Mouse (Mus musculus) midbrain, embryonic 13.5 days (tissue): ENCODE measurements around the gene Armc6. TPM values are rescaled to one million over a fixed set of nuclear protein-coding genes. Genes with fewer than 3 reads are reported as not detected.

ENCODE experiments used
- ATAC-seq: fragments of 200-750 bp; cut with Nextera tagmentation; 2 replicates; pipeline ENCODE4 v1.8.0; 2017; ENCODE audit warnings: mild to moderate bottlenecking, moderate TSS enrichment, moderate library complexity
- H3K27ac ChIP-seq: fragments of 300-500 bp; sonication (generic); 2 replicates; pipeline ENCODE4 v1.5.1; 2015; ENCODE audit warnings: inconsistent platforms, mild to moderate bottlenecking, moderate library complexity
- H3K27me3 ChIP-seq: fragments of 300-500 bp; sonication (generic); 2 replicates; pipeline ENCODE4 v1.6.1; 2015; ENCODE audit warnings: mild to moderate bottlenecking, inconsistent platforms
- H3K36me3 ChIP-seq: fragments of 300-500 bp; sonication (generic); 2 replicates; pipeline ENCODE4 v1.6.1; 2015; ENCODE audit warnings: mild to moderate bottlenecking, inconsistent platforms
- H3K4me1 ChIP-seq: fragments of 300-500 bp; sonication (generic); replicated peaks from 2 replicates; pipeline ENCODE4 v1.6.1; 2015; ENCODE audit warnings: inconsistent platforms
- H3K4me2 ChIP-seq: fragments of 300-500 bp; sonication (generic); replicated peaks from 2 replicates; pipeline ENCODE4 v1.6.1; 2015; ENCODE audit warnings: moderate library complexity, mild to moderate bottlenecking, inconsistent platforms
- H3K4me3 ChIP-seq: fragments of 300-500 bp; sonication (generic); replicated peaks from 2 replicates; pipeline ENCODE4 v1.5.1; 2015; ENCODE audit warnings: mild to moderate bottlenecking, inconsistent platforms
- H3K9ac ChIP-seq: fragments of 300-500 bp; sonication (generic); replicated peaks from 2 replicates; pipeline ENCODE4 v1.6.1; 2015; ENCODE audit warnings: mild to moderate bottlenecking, inconsistent platforms
- H3K9me3 ChIP-seq: fragments of 300-500 bp; sonication (generic); 2 replicates; pipeline ENCODE4 v1.6.1; 2016; ENCODE audit warnings: mild to moderate bottlenecking, inconsistent platforms
- WGBS: fragments of 180-500 bp; shearing (Covaris S2); methylation state at CpG from one replicate; pipeline ENCODE4 v1.1.7; 2015; 5-methylcytosine and 5-hydroxymethylcytosine counted together
- polyA plus RNA-seq: library from polyadenylated mRNA; unstranded; fragments of >200 nt; fragmentation: Nextera tagmentation; extraction: Ambion mirVana; gene quantifications from 2 replicates; pipeline ENCODE4 v1.2.1, GENCODE M21; 2015

Armc6 gene
- polyA plus RNA-seq, 1 experiment from 2014 or later: 77.6 TPM

GRCm38 (mm10) chr8:70267674-70268073 lies 33.4 kb upstream of the Armc6 start:
- Histone ChIP-seq H3K4me1 (no peaks in the 10 kb centered on the region), H3K4me2 (no peak overlapping the region), H3K4me3 (no peak overlapping the region), H3K9ac (no peak overlapping the region), H3K27me3 (no peaks in the 10 kb centered on the region), H3K27ac (no peak overlapping the region), H3K9me3 (no peaks in the 10 kb centered on the region), H3K36me3 (peaks cover 39% of the 10 kb centered on the region)
- ATAC-seq: no peak
- 86% methylated on average over 3 of the region's 3 CpGs for WGBS

GRCm38 (mm10) chr8:70259043-70259442 lies 24.8 kb upstream of the Armc6 start:
- Histone ChIP-seq H3K9me3 (no peaks in the 10 kb centered on the region), H3K4me3 (no peak overlapping the region), H3K4me2 (no peak overlapping the region), H3K4me1 (no peaks in the 10 kb centered on the region), H3K27me3 (no peaks in the 10 kb centered on the region), H3K27ac (no peak overlapping the region), H3K9ac (no peak overlapping the region), H3K36me3 (peaks cover 100% of the 10 kb centered on the region)
- 89% methylated on average over 2 of the region's 2 CpGs for WGBS
- no peak for ATAC-seq

DNA sequence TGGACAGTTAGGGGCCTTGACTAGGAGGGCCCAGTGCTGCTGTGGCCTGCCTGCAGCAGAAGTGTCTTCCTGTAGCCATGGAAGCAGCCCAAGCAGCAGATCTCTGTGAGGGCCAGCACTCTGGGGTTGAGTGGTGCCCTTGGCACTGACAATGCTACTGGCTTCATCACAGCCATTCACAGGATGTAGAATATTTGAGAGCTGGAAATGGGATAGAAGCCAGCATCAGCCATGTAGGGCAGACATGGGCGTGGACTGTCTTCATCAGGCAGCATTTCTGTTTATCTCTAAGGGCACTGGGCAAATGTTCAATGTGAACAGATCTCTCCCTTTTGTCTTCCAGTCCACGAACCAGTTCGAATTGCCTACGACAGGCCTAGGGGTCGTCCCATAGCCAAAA lies 24.3 kb upstream of the Armc6 start:
- WGBS: 89% methylated on average over 5 of the region's 5 CpGs
- Histone ChIP-seq H3K4me2 (no peak overlapping the region), H3K9me3 (no peaks in the 10 kb centered on the region), H3K27me3 (no peaks in the 10 kb centered on the region), H3K9ac (no peak overlapping the region), H3K4me3 (no peak overlapping the region), H3K4me1 (no peaks in the 10 kb centered on the region), H3K36me3 (peaks cover 100% of the 10 kb centered on the region), H3K27ac (no peak overlapping the region)
- ATAC-seq: no peak

DNA sequence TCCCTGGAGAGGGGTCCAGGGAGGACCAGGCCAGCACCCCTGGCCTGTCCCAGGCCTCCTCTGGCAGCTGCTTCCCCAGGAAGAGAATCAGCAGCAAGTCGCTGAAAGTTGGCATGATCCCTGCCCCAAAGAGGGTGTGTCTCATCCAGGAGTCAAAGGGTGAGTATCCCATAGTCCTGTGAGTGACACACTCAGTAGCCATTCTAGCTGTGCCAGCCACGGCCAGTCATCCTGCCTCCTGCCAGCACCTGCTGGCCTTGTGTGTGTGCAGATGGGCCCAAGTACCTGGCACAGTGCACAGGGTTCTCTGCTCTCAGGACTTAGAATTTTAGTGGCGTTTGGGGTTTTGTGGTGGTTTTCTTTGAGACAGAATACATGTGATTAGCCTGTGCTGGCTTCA lies 23.2 kb upstream of the Armc6 start:
- no peaks in the 10 kb centered on the region for H3K9me3 ChIP-seq
- H3K36me3 ChIP-seq: peaks cover 100% of the 10 kb centered on the region
- no peak overlapping the region for H3K27ac ChIP-seq
- H3K4me2 ChIP-seq: no peak overlapping the region
- H3K4me3 ChIP-seq: no peak overlapping the region
- WGBS: 93% methylated on average over 3 of the region's 3 CpGs
- H3K4me1 ChIP-seq: no peaks in the 10 kb centered on the region
- ATAC-seq: no peak
- no peak overlapping the region for H3K9ac ChIP-seq
- H3K27me3 ChIP-seq: no peaks in the 10 kb centered on the region

- Histone ChIP-seq H3K9ac (no peak overlapping the region), H3K4me1 (no peaks in the 10 kb centered on the region), H3K9me3 (no peaks in the 10 kb centered on the region), H3K4me3 (no peak overlapping the region), H3K4me2 (no peak overlapping the region), H3K27me3 (no peaks in the 10 kb centered on the region), H3K27ac (no peak overlapping the region), H3K36me3 (peaks cover 100% of the 10 kb centered on the region)
- WGBS: 94% methylated on average over 1 of the region's 1 CpGs
- ATAC-seq: no peak
Measured at GRCm38 (mm10) chr8:70254628-70255027, 20.4 kb upstream of the Armc6 start.

GRCm38 (mm10) chr8:70247841-70248240 lies 13.6 kb upstream of the Armc6 start:
- Histone ChIP-seq H3K4me1 (peaks cover 39% of the 10 kb centered on the region), H3K4me2 (no peak overlapping the region), H3K27me3 (no peaks in the 10 kb centered on the region), H3K27ac (no peak overlapping the region), H3K4me3 (no peak overlapping the region), H3K9me3 (no peaks in the 10 kb centered on the region), H3K36me3 (peaks cover 85% of the 10 kb centered on the region), H3K9ac (no peak overlapping the region)
- ATAC-seq: peak; percentile 34; the same call in 1 of the 2 replicates
- WGBS: 68% methylated on average over 3 of the region's 3 CpGs

DNA sequence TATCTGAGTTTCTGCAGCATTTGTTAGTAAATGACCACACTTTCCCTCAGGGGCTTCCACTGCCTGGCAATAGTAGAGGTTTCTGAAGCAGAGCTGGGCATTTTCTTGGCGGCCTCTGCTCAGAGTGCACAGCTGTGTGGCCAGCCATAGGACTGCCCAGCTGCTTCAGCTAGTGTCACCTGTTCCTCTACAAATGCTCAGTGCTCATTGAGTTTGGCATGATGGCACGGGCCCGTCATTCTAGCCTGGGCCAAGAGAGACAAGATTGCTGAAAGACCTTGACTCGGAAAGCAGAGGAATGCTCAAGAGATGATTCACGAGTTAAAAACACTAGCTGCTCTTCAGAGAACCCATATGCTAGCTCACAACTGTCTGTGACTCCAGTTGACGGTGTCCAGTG lies 12.4 kb upstream of the Armc6 start:
- H3K9ac ChIP-seq: no peak overlapping the region
- ATAC-seq: no peak
- H3K4me2 ChIP-seq: no peak overlapping the region
- H3K36me3 ChIP-seq: peaks cover 85% of the 10 kb centered on the region
- peaks cover 39% of the 10 kb centered on the region for H3K4me1 ChIP-seq
- H3K27me3 ChIP-seq: no peaks in the 10 kb centered on the region
- no peaks in the 10 kb centered on the region for H3K9me3 ChIP-seq
- H3K4me3 ChIP-seq: no peak overlapping the region
- WGBS: 95% methylated on average over 6 of the region's 6 CpGs
- H3K27ac ChIP-seq: no peak overlapping the region

- Histone ChIP-seq H3K36me3 (peaks cover 78% of the 10 kb centered on the region), H3K4me1 (peaks cover 32% of the 10 kb centered on the region), H3K9me3 (no peaks in the 10 kb centered on the region), H3K9ac (no peak overlapping the region), H3K27ac (no peak overlapping the region), H3K4me2 (no peak overlapping the region), H3K27me3 (no peaks in the 10 kb centered on the region), H3K4me3 (no peak overlapping the region)
- WGBS: 92% methylated on average over 5 of the region's 5 CpGs
- no peak for ATAC-seq
Measured at GRCm38 (mm10) chr8:70240642-70241041, 6.4 kb upstream of the Armc6 start.

GRCm38 (mm10) chr8:70237842-70238241 lies 3.6 kb upstream of the Armc6 start:
- no peak overlapping the region for H3K4me3 ChIP-seq
- no peaks in the 10 kb centered on the region for H3K9me3 ChIP-seq
- H3K27me3 ChIP-seq: no peaks in the 10 kb centered on the region
- H3K27ac ChIP-seq: no peak overlapping the region
- 92% methylated on average over 2 of the region's 2 CpGs for WGBS
- H3K4me2 ChIP-seq: no peak overlapping the region
- H3K36me3 ChIP-seq: peaks cover 64% of the 10 kb centered on the region
- ATAC-seq: no peak
- peaks cover 34% of the 10 kb centered on the region for H3K4me1 ChIP-seq
- 0 out of 2 replicates have a peak overlapping the region, but pooled peaks have one; percentile 23 for H3K9ac ChIP-seq

DNA sequence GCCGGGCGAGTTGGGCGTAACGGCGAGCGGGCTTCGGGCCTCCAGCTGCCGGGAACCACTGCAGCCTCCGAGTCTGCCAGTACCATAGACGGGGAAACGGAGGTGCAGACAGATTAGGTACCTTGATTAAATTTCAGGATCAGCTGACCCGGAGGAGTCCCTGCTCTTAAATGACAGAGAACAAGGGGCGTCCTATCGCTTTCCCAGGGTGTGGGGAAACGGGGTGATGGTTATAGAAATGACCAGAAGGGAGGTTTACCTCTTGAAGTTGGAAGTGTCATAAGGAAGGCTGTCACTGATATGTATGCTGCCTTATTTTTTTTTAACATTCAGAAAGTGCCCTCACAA lies 489 bp upstream of the Armc6 start:
- ATAC-seq: no peak
- H3K4me2 ChIP-seq: peak overlapping the region; percentile 91
- peaks cover 41% of the 10 kb centered on the region for H3K4me1 ChIP-seq
- peaks cover 48% of the 10 kb centered on the region for H3K36me3 ChIP-seq
- no peaks in the 10 kb centered on the region for H3K27me3 ChIP-seq
- H3K27ac ChIP-seq: peak overlapping the region; percentile 94
- H3K9me3 ChIP-seq: no peaks in the 10 kb centered on the region
- WGBS: 0% methylated on average over 15 of the region's 15 CpGs
- peak overlapping the region; percentile 78 for H3K4me3 ChIP-seq
- H3K9ac ChIP-seq: peak overlapping the region; percentile 89

DNA sequence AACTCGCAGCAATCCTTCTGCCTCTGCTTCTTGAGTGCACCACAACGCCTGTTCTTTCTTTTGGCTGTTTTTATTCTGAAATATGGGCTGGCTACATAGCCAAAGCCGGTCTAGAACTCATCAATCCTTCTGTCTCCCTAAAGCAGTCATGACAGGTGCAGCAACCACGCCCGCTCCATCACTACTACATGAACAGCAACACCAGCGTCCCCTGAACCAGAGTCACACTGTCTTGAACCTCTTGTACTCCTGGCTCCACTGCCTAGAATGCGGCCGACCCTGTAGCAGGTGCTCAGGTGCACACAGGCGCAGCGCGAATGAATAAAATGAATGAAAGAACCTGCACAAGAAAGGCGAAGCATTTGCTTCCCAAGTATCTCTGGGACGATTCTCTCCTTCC lies 660 bp downstream of the Armc6 start:
- Histone ChIP-seq H3K9me3 (no peaks in the 10 kb centered on the region), H3K4me3 (peak overlapping the region; percentile 78), H3K9ac (peak overlapping the region; percentile 89), H3K4me2 (peak overlapping the region; percentile 91), H3K27me3 (no peaks in the 10 kb centered on the region), H3K4me1 (peaks cover 41% of the 10 kb centered on the region), H3K36me3 (peaks cover 49% of the 10 kb centered on the region), H3K27ac (peak overlapping the region; percentile 94)
- WGBS: 7% methylated on average over 13 of the region's 13 CpGs
- ATAC-seq: peak; percentile 48

- no peak overlapping the region for H3K4me2 ChIP-seq
- no peaks in the 10 kb centered on the region for H3K9me3 ChIP-seq
- WGBS: 92% methylated on average over 9 of the region's 9 CpGs
- no peak for ATAC-seq
- no peaks in the 10 kb centered on the region for H3K27me3 ChIP-seq
- peaks cover 32% of the 10 kb centered on the region for H3K4me1 ChIP-seq
- H3K9ac ChIP-seq: no peak overlapping the region
- H3K4me3 ChIP-seq: no peak overlapping the region
- peaks cover 45% of the 10 kb centered on the region for H3K36me3 ChIP-seq
- no peak overlapping the region for H3K27ac ChIP-seq
Measured at GRCm38 (mm10) chr8:70230837-70231236, 3.4 kb downstream of the Armc6 start.

DNA sequence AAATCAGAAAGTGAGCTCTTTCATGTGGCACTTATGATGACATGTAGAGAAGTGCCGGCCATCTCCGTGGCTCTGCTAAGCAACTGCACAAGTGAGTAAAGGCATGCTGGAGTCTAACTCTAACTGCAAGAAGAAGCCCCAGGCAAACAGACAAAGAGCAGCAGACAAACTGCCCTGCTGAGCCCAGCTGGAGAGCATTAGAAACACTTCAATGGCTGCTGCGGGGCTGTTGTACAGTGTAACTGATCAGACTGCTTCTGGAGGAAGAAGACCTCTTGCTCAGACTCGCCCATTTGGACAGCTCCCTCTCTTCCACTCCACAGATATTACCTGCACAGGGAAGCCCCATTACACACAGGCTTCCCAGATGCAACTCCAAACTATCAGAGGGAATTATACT lies 6.3 kb downstream of the Armc6 start:
- Histone ChIP-seq H3K36me3 (peaks cover 73% of the 10 kb centered on the region), H3K27ac (no peak overlapping the region), H3K27me3 (no peaks in the 10 kb centered on the region), H3K4me3 (no peak overlapping the region), H3K4me1 (peaks cover 15% of the 10 kb centered on the region), H3K9ac (no peak overlapping the region), H3K4me2 (no peak overlapping the region), H3K9me3 (no peaks in the 10 kb centered on the region)
- ATAC-seq: no peak
- 31% methylated on average over 4 of the region's 4 CpGs for WGBS
